Mouse (Mus musculus) forebrain, embryonic 12.5 days (tissue): ENCODE results near the gene Sgcd. TPM values are rescaled to one million over a fixed set of nuclear protein-coding genes. Genes with fewer than 3 reads are reported as not detected.
"Not testable (repeated sequence)": the region's sequence is repeated elsewhere in the genome, so short reads cannot be mapped to it uniquely, and the experiment has no call there.

Experiments
- ATAC-seq: fragments of 200-750 bp; cut with Nextera tagmentation; 2 replicates; pipeline ENCODE4 v1.8.0; 2017; ENCODE audit warnings: moderate TSS enrichment; ENCODE audit not compliant: low FRiP score
- H3K27ac ChIP-seq: fragments of 300-500 bp; sonication (generic); 2 replicates; pipeline ENCODE4 v1.5.1; 2016; ENCODE audit warnings: mild to moderate bottlenecking
- H3K27me3 ChIP-seq: fragments of 300-500 bp; sonication (generic); 2 replicates; pipeline ENCODE4 v1.6.1; 2016; ENCODE audit warnings: mild to moderate bottlenecking
- H3K36me3 ChIP-seq: fragments of 300-500 bp; sonication (generic); replicated peaks from 2 replicates; pipeline ENCODE4 v1.6.1; 2016; ENCODE audit warnings: mild to moderate bottlenecking
- H3K4me1 ChIP-seq: fragments of 300-500 bp; sonication (generic); 2 replicates; pipeline ENCODE4 v1.6.1; 2016
- H3K4me2 ChIP-seq: fragments of 300-500 bp; sonication (generic); 2 replicates; pipeline ENCODE4 v1.6.1; 2016; ENCODE audit warnings: mild to moderate bottlenecking, moderate library complexity
- H3K4me3 ChIP-seq: fragments of 300-500 bp; sonication (generic); replicated peaks from 2 replicates; pipeline ENCODE4 v1.5.1; 2016; ENCODE audit warnings: mild to moderate bottlenecking
- H3K9ac ChIP-seq: fragments of 300-500 bp; sonication (generic); 2 replicates; pipeline ENCODE4 v1.6.1; 2016; ENCODE audit warnings: mild to moderate bottlenecking
- H3K9me3 ChIP-seq: fragments of 300-500 bp; sonication (generic); 2 replicates; pipeline ENCODE4 v1.6.1; 2016
- WGBS: fragments of 180-500 bp; shearing (Covaris S2); methylation state at CpG from one replicate; pipeline ENCODE4 v1.1.7; 2016; 5-methylcytosine and 5-hydroxymethylcytosine counted together
- polyA plus RNA-seq: library from polyadenylated mRNA; unstranded; fragments of >200 nt; fragmentation: Nextera tagmentation; extraction: Ambion mirVana; gene quantifications from 2 replicates; pipeline ENCODE4 v1.2.1, GENCODE M21; 2016

Gene Sgcd
- polyA plus RNA-seq, 1 experiment from 2014 or later = 3.4 TPM

DNA sequence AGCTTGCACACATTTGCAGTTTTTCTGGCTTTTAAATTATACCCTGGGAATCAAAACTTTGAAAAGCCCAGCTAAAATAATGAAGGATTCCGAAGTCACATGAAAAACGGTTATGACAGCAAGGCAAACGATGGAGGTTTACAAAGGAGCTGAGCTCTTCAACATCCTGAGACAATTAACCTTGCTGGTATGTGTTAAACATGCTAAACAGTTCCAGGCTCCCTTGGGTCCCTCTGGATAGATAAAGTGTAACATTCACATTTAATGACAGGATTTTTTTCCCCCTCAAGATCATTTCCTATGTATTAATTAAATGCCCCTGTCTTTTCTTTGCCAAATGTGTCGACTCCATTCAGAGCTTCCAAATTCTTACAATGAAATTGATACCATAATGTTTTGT lies 414.1 kb downstream of the Sgcd start:
- Histone ChIP-seq H3K9me3 (no peaks in the 10 kb centered on the region), H3K4me1 (no peaks in the 10 kb centered on the region), H3K36me3 (no peaks in the 10 kb centered on the region), H3K27me3 (no peaks in the 10 kb centered on the region), H3K4me3 (no peak overlapping the region), H3K27ac (no peak overlapping the region), H3K4me2 (no peak overlapping the region), H3K9ac (no peak overlapping the region)
- WGBS = 74% methylated on average over 4 of the region's 4 CpGs
- ATAC-seq = no peak

- no peak overlapping the region for H3K4me2 ChIP-seq
- no peak for ATAC-seq
- H3K4me1 ChIP-seq = no peaks in the 10 kb centered on the region
- 87% methylated on average over 1 of the region's 1 CpGs for WGBS
- no peak overlapping the region for H3K27ac ChIP-seq
- H3K9me3 ChIP-seq = no peaks in the 10 kb centered on the region
- no peaks in the 10 kb centered on the region for H3K27me3 ChIP-seq
- no peak overlapping the region for H3K9ac ChIP-seq
- no peaks in the 10 kb centered on the region for H3K36me3 ChIP-seq
- no peak overlapping the region for H3K4me3 ChIP-seq
Observed at GRCm38 (mm10) chr11:47568488-47568887, 420.3 kb downstream of the Sgcd start.

DNA sequence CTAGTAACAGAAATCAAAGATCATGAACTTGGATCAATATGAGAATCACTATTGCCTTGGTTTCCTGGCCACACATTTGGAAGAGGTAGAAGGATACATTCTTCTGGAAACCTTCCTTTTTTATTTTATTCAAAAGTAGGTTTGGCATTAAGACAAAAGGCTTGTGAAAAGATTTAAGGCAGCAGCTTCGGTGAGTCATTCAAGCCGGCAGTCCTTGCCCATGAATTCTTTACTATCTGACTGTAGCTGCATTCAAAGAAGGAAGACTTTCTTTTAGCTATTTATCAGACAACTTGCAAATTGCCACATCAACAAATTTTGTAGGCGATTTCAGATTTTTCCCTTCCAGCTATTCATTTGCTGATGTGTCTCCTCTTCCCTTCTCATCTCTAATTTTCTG lies 422.6 kb downstream of the Sgcd start:
- H3K4me3 ChIP-seq = no peak overlapping the region
- no peak overlapping the region for H3K9ac ChIP-seq
- no peak overlapping the region for H3K4me2 ChIP-seq
- no peak overlapping the region for H3K27ac ChIP-seq
- H3K36me3 ChIP-seq = no peaks in the 10 kb centered on the region
- 71% methylated on average over 3 of the region's 3 CpGs for WGBS
- H3K9me3 ChIP-seq = no peaks in the 10 kb centered on the region
- no peaks in the 10 kb centered on the region for H3K4me1 ChIP-seq
- no peak for ATAC-seq
- no peaks in the 10 kb centered on the region for H3K27me3 ChIP-seq

DNA sequence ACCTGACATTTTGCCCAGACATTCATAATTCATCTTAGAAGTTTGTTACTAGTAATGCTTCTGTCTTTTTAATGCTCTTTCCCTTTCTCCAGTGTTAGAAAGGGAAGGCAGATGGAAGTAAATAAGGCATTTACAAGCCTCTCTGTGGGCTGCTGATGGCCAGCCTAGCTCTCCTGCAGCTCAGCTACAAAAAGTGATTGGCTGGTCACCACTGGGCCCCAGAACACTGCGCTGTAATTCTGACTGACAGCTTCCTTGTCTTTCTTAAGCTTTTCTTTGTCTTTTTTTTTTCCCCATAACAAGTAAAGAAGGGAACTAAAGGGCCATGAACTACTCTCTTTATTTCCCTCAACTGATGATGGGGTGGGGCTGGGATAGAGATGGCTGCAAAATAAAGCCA lies 463.9 kb downstream of the Sgcd start:
- Histone ChIP-seq H3K4me1 (peaks cover 9% of the 10 kb centered on the region; the same call in 1 of the 2 replicates), H3K27ac (no peak overlapping the region)
- ATAC-seq = no peak

GRCm38 (mm10) chr11:47508047-47508446 lies 480.7 kb downstream of the Sgcd start:
- no peaks in the 10 kb centered on the region for H3K4me1 ChIP-seq
- no peak overlapping the region for H3K9ac ChIP-seq
- no peaks in the 10 kb centered on the region for H3K36me3 ChIP-seq
- no peak overlapping the region for H3K27ac ChIP-seq
- no peak overlapping the region for H3K4me3 ChIP-seq
- 75% methylated on average over 6 of the region's 6 CpGs for WGBS
- no peak for ATAC-seq
- H3K27me3 ChIP-seq = no peaks in the 10 kb centered on the region
- no peak overlapping the region for H3K4me2 ChIP-seq
- H3K9me3 ChIP-seq = no peaks in the 10 kb centered on the region

More for the DNA sequence above, 463.9 kb downstream of the Sgcd start:
- no peak overlapping the region for H3K4me2 ChIP-seq
- no peak overlapping the region for H3K9ac ChIP-seq
- H3K36me3 ChIP-seq = no peaks in the 10 kb centered on the region
- no peak overlapping the region for H3K4me3 ChIP-seq
- H3K27me3 ChIP-seq = no peaks in the 10 kb centered on the region
- H3K9me3 ChIP-seq = no peaks in the 10 kb centered on the region
- WGBS = 3% methylated on average over 1 of the region's 1 CpGs

GRCm38 (mm10) chr11:47503236-47503635 lies 485.5 kb downstream of the Sgcd start:
- not testable (repeated sequence) for H3K36me3 ChIP-seq, H3K27me3 ChIP-seq, ATAC-seq, H3K9me3 ChIP-seq, H3K9ac ChIP-seq, H3K4me1 ChIP-seq, H3K4me3 ChIP-seq, H3K27ac ChIP-seq, H3K4me2 ChIP-seq

DNA sequence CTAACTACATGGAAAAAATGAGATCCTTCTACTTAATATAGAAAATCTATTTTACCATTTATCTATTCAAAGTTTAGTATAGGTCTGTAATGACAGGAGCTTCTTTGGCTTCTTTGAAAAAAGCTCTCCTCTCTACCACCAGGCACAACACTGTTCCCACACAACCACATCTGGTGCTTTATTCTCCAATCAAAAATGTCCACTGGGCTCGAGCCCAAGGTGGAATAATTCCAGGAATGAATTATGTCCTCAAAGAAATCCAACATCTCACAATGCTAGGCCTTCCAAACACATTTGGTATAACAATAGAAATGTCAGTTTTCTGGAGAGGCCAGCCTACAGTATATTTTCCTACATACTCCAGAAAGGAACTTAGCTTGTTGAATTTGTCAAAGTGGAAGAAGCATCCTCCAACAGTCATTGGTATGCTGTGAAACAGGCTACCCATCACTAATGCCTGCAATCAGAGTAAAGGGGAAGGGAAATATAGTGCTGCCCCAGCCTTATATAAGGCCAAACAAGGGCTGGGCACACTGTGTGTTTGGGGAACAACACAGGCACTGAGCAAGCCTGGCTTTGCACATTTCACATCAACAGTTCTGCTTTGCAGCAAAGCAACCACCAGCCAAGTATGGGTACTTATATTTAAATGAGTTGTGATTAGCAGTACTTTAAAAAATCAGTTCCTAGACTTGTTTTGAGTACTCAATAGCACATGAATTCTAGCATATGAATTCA lies 515.1 kb downstream of the Sgcd start:
- ATAC-seq = no peak
- WGBS = 50% methylated on average over 1 of the region's 1 CpGs
- Histone ChIP-seq H3K9me3 (no peaks in the 10 kb centered on the region), H3K4me3 (no peak overlapping the region), H3K9ac (no peak overlapping the region), H3K27ac (no peak overlapping the region), H3K4me2 (no peak overlapping the region), H3K27me3 (no peaks in the 10 kb centered on the region), H3K4me1 (no peaks in the 10 kb centered on the region), H3K36me3 (no peaks in the 10 kb centered on the region)

DNA sequence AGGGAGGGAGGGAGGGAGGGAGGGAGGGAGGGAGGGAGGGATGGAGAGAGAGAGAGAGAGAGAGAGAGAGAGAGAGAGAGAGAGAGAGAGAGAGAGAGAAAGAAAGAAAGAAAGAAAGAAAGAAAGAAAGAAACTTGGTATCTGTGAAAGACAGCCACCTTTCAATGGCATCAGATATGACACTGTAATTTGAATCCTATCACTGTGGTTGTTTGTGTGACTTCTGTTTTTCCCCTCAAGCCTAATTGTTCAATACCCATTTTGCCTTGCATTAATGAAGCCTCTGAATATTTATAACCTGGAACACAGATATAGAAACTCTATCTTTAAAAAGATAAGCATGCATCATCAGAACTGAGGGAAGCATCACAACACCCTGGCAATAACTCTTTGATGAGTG lies 528.1 kb downstream of the Sgcd start:
- H3K4me1 ChIP-seq, H3K27me3 ChIP-seq, H3K27ac ChIP-seq, H3K9ac ChIP-seq, H3K4me2 ChIP-seq, H3K36me3 ChIP-seq, H3K9me3 ChIP-seq, H3K4me3 ChIP-seq, ATAC-seq: not testable (repeated sequence)

GRCm38 (mm10) chr11:47460149-47460548 lies 528.6 kb downstream of the Sgcd start:
- Histone ChIP-seq H3K36me3 (no peaks in the 10 kb centered on the region), H3K4me2 (no peak overlapping the region), H3K9me3 (no peaks in the 10 kb centered on the region), H3K4me3 (no peak overlapping the region), H3K27ac (no peak overlapping the region), H3K27me3 (no peaks in the 10 kb centered on the region), H3K9ac (no peak overlapping the region), H3K4me1 (peaks cover 5% of the 10 kb centered on the region; the same call in 1 of the 2 replicates)
- ATAC-seq = no peak
- WGBS = 75% methylated on average over 2 of the region's 2 CpGs

- H3K27me3 ChIP-seq = no peaks in the 10 kb centered on the region
- ATAC-seq = peak; percentile 92
- H3K4me3 ChIP-seq = no peak overlapping the region
- peaks cover 5% of the 10 kb centered on the region; the same call in 1 of the 2 replicates for H3K4me1 ChIP-seq
- H3K4me2 ChIP-seq = no peak overlapping the region
- no peaks in the 10 kb centered on the region for H3K36me3 ChIP-seq
- H3K9me3 ChIP-seq = no peaks in the 10 kb centered on the region
- WGBS = 25% methylated on average over 3 of the region's 3 CpGs
- no peak overlapping the region for H3K9ac ChIP-seq
- H3K27ac ChIP-seq = no peak overlapping the region
Observed at GRCm38 (mm10) chr11:47459214-47459613, 529.6 kb downstream of the Sgcd start.

DNA sequence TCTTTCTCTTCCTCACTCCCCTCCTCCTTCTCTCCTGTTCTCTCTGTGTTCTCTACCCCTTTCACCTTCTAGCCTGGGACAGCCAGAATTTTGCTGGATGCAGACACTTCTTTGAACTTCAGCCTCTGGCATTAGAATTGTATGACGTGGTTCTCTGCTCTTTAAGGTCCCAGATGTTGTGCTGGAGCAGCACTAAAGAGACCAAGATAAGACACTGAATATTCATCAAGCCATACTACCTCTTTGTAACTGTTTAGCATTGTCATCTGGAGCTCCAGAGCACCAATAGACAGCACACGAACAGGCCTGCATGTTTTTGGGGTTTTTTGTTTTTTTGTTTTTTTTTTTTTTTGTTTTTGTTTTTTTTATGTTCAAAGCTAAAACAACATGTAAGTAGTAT lies 541.0 kb downstream of the Sgcd start:
- WGBS = 58% methylated on average over 2 of the region's 2 CpGs
- ATAC-seq = no peak
- no peaks in the 10 kb centered on the region for H3K4me1 ChIP-seq
- H3K27ac ChIP-seq = no peak overlapping the region
- H3K9ac ChIP-seq = no peak overlapping the region
- no peak overlapping the region for H3K4me3 ChIP-seq
- H3K4me2 ChIP-seq = no peak overlapping the region
- no peaks in the 10 kb centered on the region for H3K9me3 ChIP-seq
- no peaks in the 10 kb centered on the region for H3K36me3 ChIP-seq
- no peaks in the 10 kb centered on the region for H3K27me3 ChIP-seq

- no peak overlapping the region for H3K4me3 ChIP-seq
- no peak overlapping the region for H3K4me2 ChIP-seq
- WGBS = 88% methylated on average over 3 of the region's 3 CpGs
- no peaks in the 10 kb centered on the region for H3K36me3 ChIP-seq
- no peak overlapping the region for H3K27ac ChIP-seq
- H3K9ac ChIP-seq = no peak overlapping the region
- H3K27me3 ChIP-seq = no peaks in the 10 kb centered on the region
- ATAC-seq = no peak
- no peaks in the 10 kb centered on the region for H3K9me3 ChIP-seq
- H3K4me1 ChIP-seq = no peaks in the 10 kb centered on the region
Observed at GRCm38 (mm10) chr11:47446337-47446736, 542.4 kb downstream of the Sgcd start.

GRCm38 (mm10) chr11:47445683-47446082 lies 543.1 kb downstream of the Sgcd start:
- no peak overlapping the region for H3K27ac ChIP-seq
- no peaks in the 10 kb centered on the region for H3K36me3 ChIP-seq
- no peak for ATAC-seq
- no peaks in the 10 kb centered on the region for H3K9me3 ChIP-seq
- H3K9ac ChIP-seq = no peak overlapping the region
- H3K4me3 ChIP-seq = no peak overlapping the region
- 78% methylated on average over 2 of the region's 2 CpGs for WGBS
- H3K27me3 ChIP-seq = no peaks in the 10 kb centered on the region
- H3K4me2 ChIP-seq = no peak overlapping the region
- H3K4me1 ChIP-seq = no peaks in the 10 kb centered on the region
